Mouse (Mus musculus) heart, postnatal 0 days (tissue): Measurements from ENCODE around the gene Lrrc8b.

Experiments
- CTCF ChIP-seq: IDR thresholded peaks from 2 replicates; pipeline ENCODE4 v1.5.1; 2016; ENCODE audit warnings: antibody characterized with exemption, control low read depth, low read depth
- EP300 ChIP-seq: IDR thresholded peaks from 2 replicates; pipeline ENCODE4 v1.6.1; 2016; ENCODE audit warnings: antibody characterized with exemption, low read depth

GRCm38 (mm10) chr5:105412634-105413033, 2.9 kb upstream of the Lrrc8b start:
- TF ChIP-seq EP300 (no peak), CTCF (no peak)
